Mouse (Mus musculus): Measurements from ENCODE around the gene Olfr427. TPM values are rescaled to one million over a fixed set of nuclear protein-coding genes. Genes with fewer than 3 reads are reported as not detected.

The Olfr427 gene
- polyA plus RNA-seq, 1 experiment = not detected

- WGBS = 66% methylated on average over 2 of the region's 2 CpGs
- H3K27me3 ChIP-seq (ENCODE audit: control insufficient read depth, insufficient read depth, low read length) = no peaks in the 10 kb centered on the region
- TF ChIP-seq POLR2A (IDR thresholded peaks at IDR 0.05; ENCODE audit: low read depth, low read length) (no peak), CTCF (IDR thresholded peaks at IDR 0.05; ENCODE audit: extremely low read depth, insufficient read length, insufficient replicate concordance, low read depth, low read length) (no peak)
Observed at GRCm38 (mm10) chr1:174055248-174055647, 41.4 kb upstream of the Olfr427 start.

GRCm38 (mm10) chr1:174066305-174066704 lies 30.4 kb upstream of the Olfr427 start, which contains the start of gene Olfr430:
Olfr430 (plus strand) TSS chr1:174066605.
- 90% methylated on average over 3 of the region's 3 CpGs for WGBS
- Histone ChIP-seq H3K27ac (ENCODE audit: insufficient read depth, low read depth, low read length) (no peak within 1 kb of the TSS), H3K27me3 (ENCODE audit: control insufficient read depth, insufficient read depth, low read length) (no peaks in the 10 kb centered on the region), H3K4me1 (ENCODE audit: control insufficient read depth, insufficient read depth, insufficient read length, low read length) (no peaks in the 10 kb centered on the region), H3K4me3 (ENCODE audit: low read depth, low read length) (no peak within 1 kb of the TSS), H3K36me3 (ENCODE audit: control insufficient read depth, insufficient read depth, low read length) (no peaks in the 10 kb centered on the region)
- TF ChIP-seq POLR2A (IDR thresholded peaks at IDR 0.05; ENCODE audit: low read depth, low read length) (no peak), CTCF (IDR thresholded peaks at IDR 0.05; ENCODE audit: extremely low read depth, insufficient read length, insufficient replicate concordance, low read depth, low read length) (no peak)

More at GRCm38 (mm10) chr1:174055248-174055647, 41.4 kb upstream of the Olfr427 start:
- Histone ChIP-seq H3K36me3 (ENCODE audit: control insufficient read depth, insufficient read depth, low read length) (no peaks in the 10 kb centered on the region), H3K4me1 (ENCODE audit: control insufficient read depth, insufficient read depth, insufficient read length, low read length) (no peaks in the 10 kb centered on the region), H3K4me3 (ENCODE audit: low read depth, low read length) (no peak overlapping the region), H3K27ac (ENCODE audit: insufficient read depth, low read depth, low read length) (no peak overlapping the region)

- Histone ChIP-seq H3K27ac (ENCODE audit: insufficient read depth, low read depth, low read length) (no peak within 1 kb of the TSS), H3K4me3 (ENCODE audit: low read depth, low read length) (no peak within 1 kb of the TSS), H3K4me1 (ENCODE audit: control insufficient read depth, insufficient read depth, insufficient read length, low read length) (no peaks in the 10 kb centered on the region), H3K36me3 (ENCODE audit: control insufficient read depth, insufficient read depth, low read length) (no peaks in the 10 kb centered on the region), H3K27me3 (ENCODE audit: control insufficient read depth, insufficient read depth, low read length) (no peaks in the 10 kb centered on the region)
- 85% methylated on average over 2 of the region's 2 CpGs for WGBS
- no peak for TF ChIP-seq POLR2A (IDR thresholded peaks at IDR 0.05; ENCODE audit: low read depth, low read length)
- no peak for TF ChIP-seq CTCF (IDR thresholded peaks at IDR 0.05; ENCODE audit: extremely low read depth, insufficient read length, insufficient replicate concordance, low read depth, low read length)
Observed at GRCm38 (mm10) chr1:174084031-174084430, 12.7 kb upstream of the Olfr427 start, which contains the start of gene Olfr429. Olfr429 (plus strand) TSS chr1:174084331.

DNA sequence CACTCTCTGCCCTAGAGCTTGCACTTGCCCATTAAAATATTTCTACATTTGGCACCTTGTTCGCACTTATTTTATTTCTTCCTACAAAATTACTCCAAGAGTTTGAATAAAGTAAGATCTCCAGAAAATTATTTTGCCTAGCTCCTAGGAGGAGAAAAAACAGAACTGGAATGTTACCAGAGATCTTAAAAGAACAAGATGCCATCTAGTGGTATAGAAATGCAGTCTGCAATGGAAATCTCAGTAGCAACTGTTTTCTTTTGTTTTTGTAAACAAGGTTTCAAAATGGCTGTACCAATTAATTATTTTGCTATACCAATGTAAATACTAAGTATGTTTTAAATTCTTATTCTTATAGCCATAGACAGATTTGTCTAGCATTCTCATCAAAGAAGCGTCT lies 7.0 kb downstream of the Olfr427 start:
- Histone ChIP-seq H3K27ac (ENCODE audit: insufficient read depth, low read depth, low read length) (no peak overlapping the region), H3K4me3 (ENCODE audit: low read depth, low read length) (no peak overlapping the region), H3K4me1 (ENCODE audit: control insufficient read depth, insufficient read depth, insufficient read length, low read length) (no peaks in the 10 kb centered on the region), H3K27me3 (ENCODE audit: control insufficient read depth, insufficient read depth, low read length) (no peaks in the 10 kb centered on the region), H3K36me3 (ENCODE audit: control insufficient read depth, insufficient read depth, low read length) (no peaks in the 10 kb centered on the region)
- TF ChIP-seq POLR2A (IDR thresholded peaks at IDR 0.05; ENCODE audit: low read depth, low read length) (no peak), CTCF (IDR thresholded peaks at IDR 0.05; ENCODE audit: extremely low read depth, insufficient read length, insufficient replicate concordance, low read depth, low read length) (no peak)
- WGBS = 71% methylated on average over 2 of the region's 2 CpGs

GRCm38 (mm10) chr1:174121062-174121461 lies 24.4 kb downstream of the Olfr427 start, which contains the start of gene Olfr231:
Olfr231 (minus strand) TSS chr1:174121162.
- no peaks in the 10 kb centered on the region for H3K27me3 ChIP-seq (ENCODE audit: control insufficient read depth, insufficient read depth, low read length)
- 52% methylated on average over 2 of the region's 2 CpGs for WGBS
- TF ChIP-seq CTCF (IDR thresholded peaks at IDR 0.05; ENCODE audit: extremely low read depth, insufficient read length, insufficient replicate concordance, low read depth, low read length) = no peak
- TF ChIP-seq POLR2A (IDR thresholded peaks at IDR 0.05; ENCODE audit: low read depth, low read length) = no peak
- H3K4me3 ChIP-seq (ENCODE audit: low read depth, low read length) = no peak within 1 kb of the TSS
- no peak within 1 kb of the TSS for H3K27ac ChIP-seq (ENCODE audit: insufficient read depth, low read depth, low read length)
- H3K4me1 ChIP-seq (ENCODE audit: control insufficient read depth, insufficient read depth, insufficient read length, low read length) = no peaks in the 10 kb centered on the region
- H3K36me3 ChIP-seq (ENCODE audit: control insufficient read depth, insufficient read depth, low read length) = no peaks in the 10 kb centered on the region

DNA sequence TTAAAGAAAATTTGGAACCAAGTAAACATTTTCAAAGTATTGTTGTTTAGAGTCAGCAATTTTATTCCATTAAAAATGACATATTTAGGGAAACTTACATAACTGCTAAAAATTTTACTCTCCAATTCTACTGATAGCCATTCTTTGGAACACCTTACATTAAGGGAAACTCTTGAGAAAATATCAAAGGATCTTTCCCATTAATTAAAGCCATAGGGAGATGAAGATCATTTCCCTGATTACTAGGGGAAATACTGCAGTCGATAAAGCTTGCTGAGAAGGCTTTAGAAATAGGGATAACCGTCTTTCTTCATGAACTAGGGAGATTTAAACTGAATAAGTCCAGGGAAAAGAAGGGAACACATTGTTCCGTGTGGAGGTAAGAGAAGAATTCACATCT lies 34.5 kb downstream of the Olfr427 start, which contains the start of gene Olfr424:
Gene Olfr424 (plus strand): TSS at position 301 of the 400 bp plus-strand sequence.
- Histone ChIP-seq H3K4me3 (ENCODE audit: low read depth, low read length) (no peak within 1 kb of the TSS), H3K4me1 (ENCODE audit: control insufficient read depth, insufficient read depth, insufficient read length, low read length) (no peaks in the 10 kb centered on the region), H3K36me3 (ENCODE audit: control insufficient read depth, insufficient read depth, low read length) (no peaks in the 10 kb centered on the region), H3K27ac (ENCODE audit: insufficient read depth, low read depth, low read length) (no peak within 1 kb of the TSS), H3K27me3 (ENCODE audit: control insufficient read depth, insufficient read depth, low read length) (no peaks in the 10 kb centered on the region)
- WGBS = 87% methylated on average over 3 of the region's 3 CpGs
- TF ChIP-seq POLR2A (IDR thresholded peaks at IDR 0.05; ENCODE audit: low read depth, low read length) = no peak
- no peak for TF ChIP-seq CTCF (IDR thresholded peaks at IDR 0.05; ENCODE audit: extremely low read depth, insufficient read length, insufficient replicate concordance, low read depth, low read length)

DNA sequence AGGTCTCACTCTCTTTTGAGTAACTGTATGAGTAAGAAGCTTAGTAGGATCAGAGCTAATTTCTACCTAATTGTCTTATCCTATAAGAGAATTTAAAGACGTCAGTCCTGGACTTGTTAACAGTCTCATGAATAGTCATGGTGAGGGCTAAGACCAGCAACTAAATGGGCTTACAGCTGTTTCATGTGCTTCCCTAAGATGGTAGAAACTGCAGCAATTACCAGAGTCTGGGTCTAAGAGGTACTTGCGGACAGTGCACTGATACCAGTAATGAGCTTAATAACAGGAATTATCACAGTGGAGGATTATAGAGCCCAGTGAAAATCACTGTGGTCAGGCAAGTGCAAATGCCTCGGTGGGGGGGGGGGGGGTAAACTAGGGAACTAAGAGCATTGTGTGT lies 35.3 kb downstream of the Olfr427 start:
- H3K4me1 ChIP-seq (ENCODE audit: control insufficient read depth, insufficient read depth, insufficient read length, low read length) = no peaks in the 10 kb centered on the region
- 74% methylated on average over 3 of the region's 3 CpGs for WGBS
- no peaks in the 10 kb centered on the region for H3K27me3 ChIP-seq (ENCODE audit: control insufficient read depth, insufficient read depth, low read length)
- no peak overlapping the region for H3K4me3 ChIP-seq (ENCODE audit: low read depth, low read length)
- no peaks in the 10 kb centered on the region for H3K36me3 ChIP-seq (ENCODE audit: control insufficient read depth, insufficient read depth, low read length)
- TF ChIP-seq POLR2A (IDR thresholded peaks at IDR 0.05; ENCODE audit: low read depth, low read length) (no peak), CTCF (IDR thresholded peaks at IDR 0.05; ENCODE audit: extremely low read depth, insufficient read length, insufficient replicate concordance, low read depth, low read length) (no peak)
- no peak overlapping the region for H3K27ac ChIP-seq (ENCODE audit: insufficient read depth, low read depth, low read length)
